Mouse (Mus musculus) gastrocnemius, adult 18-20 months (tissue): Measurements from ENCODE around the gene Vmn2r121. TPM values are rescaled to one million over a fixed set of nuclear protein-coding genes. Genes with fewer than 3 reads are reported as not detected.

Experiments used
- DNase-seq: peaks from one replicate; pipeline ENCODE4 v3.0.0; 2021; ENCODE audit warnings: low spot score
- long read RNA-seq, 2 experiments: library from polyadenylated mRNA; stranded (forward); transcript quantifications; one replicate each; pipeline ENCODE4 v2.0.0; 2021
- total RNA-seq, 2 experiments: library from RNA; stranded (reverse); gene quantifications; 2 replicates each; pipeline ENCODE4 v1.2.3; 2021

The Vmn2r121 gene
- total RNA-seq, result not detected
- long read RNA-seq, experiment 1, result 0 reads
- long read RNA-seq, experiment 2, result 0 reads

DNA sequence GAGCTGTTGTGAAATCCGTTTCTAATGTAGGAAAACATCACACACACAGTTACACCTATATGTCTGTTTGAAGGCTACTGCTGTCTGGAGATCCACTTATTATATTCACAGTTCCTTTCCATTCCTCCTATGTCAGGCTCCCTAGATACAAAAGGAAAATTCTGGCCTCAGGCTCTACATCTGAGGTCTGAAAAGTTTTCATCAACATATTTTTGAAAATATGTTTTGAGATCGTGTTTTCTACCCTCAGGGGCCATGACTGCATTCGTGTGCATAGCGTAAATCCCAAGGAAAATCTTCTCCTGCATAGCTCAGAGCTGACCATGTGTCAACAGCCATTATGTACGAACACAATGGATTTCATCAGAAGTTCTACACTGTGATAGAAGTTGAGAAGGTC is at the start of gene Vmn2r121:
Gene Vmn2r121, minus strand, starts transcription at position 101 of the 400 bp plus-strand sequence.
- DNase-seq, result no peak
